Comparison of ENCODE assay signal across 8 mouse cellular contexts in the genomic region with DNA sequence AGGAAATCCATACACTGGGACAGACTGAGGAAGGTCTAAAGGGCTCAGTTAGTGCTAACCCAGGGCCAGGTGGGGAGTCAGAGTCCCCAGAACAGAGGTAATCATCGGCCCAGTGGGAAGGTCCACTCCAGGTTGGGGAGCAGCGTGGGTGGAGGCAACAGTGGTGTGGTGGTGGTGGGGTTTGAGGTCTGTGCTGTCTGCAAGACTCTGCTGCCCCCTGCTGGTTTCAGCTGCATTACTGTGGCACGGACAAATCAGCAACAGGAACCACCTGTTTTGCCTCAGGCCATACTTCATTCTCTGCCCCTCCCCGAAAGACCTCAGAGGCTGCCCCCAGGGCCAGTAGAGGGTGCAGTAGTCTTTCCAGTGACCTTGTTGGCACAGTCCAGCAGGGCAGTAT. TPM values are rescaled to one million over a fixed set of nuclear protein-coding genes. Genes with fewer than 3 reads are reported as not detected.
DNase-seq lines count a peak whose midpoint lies in the region; ATAC-seq and TF ChIP-seq lines count a peak whose summit lies in the region.

No protein-coding gene starts in this region.

- ATAC-seq in heart, embryonic 15.5 days (replicated peaks; ENCODE audit: insufficient number of reproducible peaks, insufficient read depth, low FRiP score, low read depth): peak; percentile 34
- ATAC-seq in neural tube, embryonic 14.5 days (ENCODE audit: low read depth): peak; percentile 55; the same call in 1 of the 2 replicates

- peak; percentile 88 for DNase-seq in CD4-positive helper T cell, adult 2 months (ENCODE audit: low read depth, low spot score)
- DNase-seq in fibroblast of lung, adult 2 months (ENCODE audit: low read depth): peak; percentile 62
- peak; percentile 90 to 96 for DNase-seq in kidney, postnatal 25 days
- DNase-seq in lung, adult 18-20 months: peak; percentile 85 to 89
- DNase-seq in testis, postnatal 10 days (ENCODE audit: low spot score): peak; percentile 94

- H3K36me3 ChIP-seq in heart, embryonic 15.5 days: peaks cover 30% of the 10 kb centered on the region
- peaks cover 22% of the 10 kb centered on the region for H3K36me3 ChIP-seq in neural tube, embryonic 14.5 days (ENCODE audit: control insufficient read depth, insufficient read depth, low read length)

- H3K4me2 ChIP-seq in heart, embryonic 15.5 days: no peak overlapping the region
- H3K4me2 ChIP-seq in neural tube, embryonic 14.5 days (ENCODE audit: low read depth, low read length): no peak overlapping the region

- TF ChIP-seq POLR2A in bone marrow macrophage, adult 2 months (IDR thresholded peaks at IDR 0.05; ENCODE audit: borderline replicate concordance, low read depth, low read length): no peak

- 2% methylated on average over 4 of the region's 4 CpGs for WGBS in heart, embryonic 15.5 days
- 16% methylated on average over 4 of the region's 4 CpGs for WGBS in neural tube, embryonic 14.5 days

- peaks cover 45% of the 10 kb centered on the region for H3K4me1 ChIP-seq in bone marrow macrophage, adult 2 months (ENCODE audit: control insufficient read depth, insufficient read depth, low read length)
- peaks cover 30% of the 10 kb centered on the region for H3K4me1 ChIP-seq in heart, embryonic 15.5 days (replicated peaks)
- H3K4me1 ChIP-seq in neural tube, embryonic 14.5 days (ENCODE audit: control insufficient read depth, insufficient read depth, low read length): peaks cover 2% of the 10 kb centered on the region

- TF ChIP-seq CTCF in bone marrow macrophage, adult 2 months (IDR thresholded peaks at IDR 0.05; ENCODE audit: low read depth, low read length): peak; percentile 74

- H3K27ac ChIP-seq in bone marrow macrophage, adult 2 months (ENCODE audit: insufficient read depth, low read depth, low read length): peak overlapping the region; percentile 100
- H3K27ac ChIP-seq in heart, embryonic 15.5 days: peak overlapping the region; percentile 54
- H3K27ac ChIP-seq in neural tube, embryonic 14.5 days (ENCODE audit: low read depth, low read length): no peak overlapping the region; the same call in 1 of the 2 replicates

- no peak overlapping the region for H3K9ac ChIP-seq in heart, embryonic 15.5 days
- H3K9ac ChIP-seq in neural tube, embryonic 14.5 days (replicated peaks; ENCODE audit: low read depth, low read length): no peak overlapping the region

- H3K27me3 ChIP-seq in heart, embryonic 15.5 days: no peaks in the 10 kb centered on the region
- no peaks in the 10 kb centered on the region for H3K27me3 ChIP-seq in neural tube, embryonic 14.5 days (ENCODE audit: control insufficient read depth, insufficient read depth, low read length)

- H3K9me3 ChIP-seq in heart, embryonic 15.5 days (replicated peaks): no peaks in the 10 kb centered on the region
- no peaks in the 10 kb centered on the region for H3K9me3 ChIP-seq in neural tube, embryonic 14.5 days (ENCODE audit: control insufficient read depth, low read length)

- H3K4me3 ChIP-seq in bone marrow macrophage, adult 2 months (ENCODE audit: insufficient read depth, low read length): peak overlapping the region; percentile 46
- H3K4me3 ChIP-seq in heart, embryonic 15.5 days: no peak overlapping the region
- H3K4me3 ChIP-seq in neural tube, embryonic 14.5 days (ENCODE audit: low read depth, low read length): no peak overlapping the region

RNA-seq across cellular contexts. Expression of gene Med29, which starts 6.0 kb away (rescaled TPM):
- polyA plus RNA-seq in bone marrow macrophage, adult 2 months (2012; ENCODE audit: insufficient read depth, insufficient read length, missing spikeins): 12.5 and 13.9 TPM in 2 replicates
- polyA plus RNA-seq in heart, embryonic 15.5 days (2015; fragmentation: Nextera tagmentation; extraction: Ambion mirVana): 42.0 and 45.7 TPM in 2 replicates
- polyA plus RNA-seq in neural tube, embryonic 14.5 days (2014; fragmentation: Nextera tagmentation; extraction: Ambion mirVana): 38.3 and 42.2 TPM in 2 replicates

RNA-seq across cellular contexts. Expression of gene Paf1, which starts 6.3 kb away (rescaled TPM):
- 102 and 123 TPM in 2 replicates for polyA plus RNA-seq in bone marrow macrophage, adult 2 months (2012; ENCODE audit: insufficient read depth, insufficient read length, missing spikeins)
- polyA plus RNA-seq in heart, embryonic 15.5 days (2015; fragmentation: Nextera tagmentation; extraction: Ambion mirVana): 66.8 and 73.0 TPM in 2 replicates
- 81.9 and 87.2 TPM in 2 replicates for polyA plus RNA-seq in neural tube, embryonic 14.5 days (2014; fragmentation: Nextera tagmentation; extraction: Ambion mirVana)

RNA-seq across cellular contexts. Expression of gene Zfp36, which starts 6.4 kb away (rescaled TPM):
- 110 and 119 TPM in 2 replicates for polyA plus RNA-seq in bone marrow macrophage, adult 2 months (2012; ENCODE audit: insufficient read depth, insufficient read length, missing spikeins)
- polyA plus RNA-seq in heart, embryonic 15.5 days (2015; fragmentation: Nextera tagmentation; extraction: Ambion mirVana): 13.6 and 14.7 TPM in 2 replicates
- polyA plus RNA-seq in neural tube, embryonic 14.5 days (2014; fragmentation: Nextera tagmentation; extraction: Ambion mirVana): 2.6 and 3.7 TPM in 2 replicates

RNA-seq across cellular contexts. Expression of gene Plekhg2, which starts 14.1 kb away (rescaled TPM):
- polyA plus RNA-seq in bone marrow macrophage, adult 2 months (2012; ENCODE audit: insufficient read depth, insufficient read length, missing spikeins): 11.4 and 14.6 TPM in 2 replicates
- polyA plus RNA-seq in heart, embryonic 15.5 days (2015; fragmentation: Nextera tagmentation; extraction: Ambion mirVana): 34.3 and 46.7 TPM in 2 replicates
- 15.9 and 23.5 TPM in 2 replicates for polyA plus RNA-seq in neural tube, embryonic 14.5 days (2014; fragmentation: Nextera tagmentation; extraction: Ambion mirVana)

RNA-seq across cellular contexts. Expression of gene Rps16, which starts 36.0 kb away (rescaled TPM):
- 801 and 823 TPM in 2 replicates for polyA plus RNA-seq in bone marrow macrophage, adult 2 months (2012; ENCODE audit: insufficient read depth, insufficient read length, missing spikeins)
- polyA plus RNA-seq in heart, embryonic 15.5 days (2015; fragmentation: Nextera tagmentation; extraction: Ambion mirVana): 534 and 573 TPM in 2 replicates
- polyA plus RNA-seq in neural tube, embryonic 14.5 days (2014; fragmentation: Nextera tagmentation; extraction: Ambion mirVana): 498 and 551 TPM in 2 replicates
